Mouse (Mus musculus) B cell, adult 2 months (primary cell): Measurements from ENCODE around the gene Dnpep.

Source experiments
- DNase-seq, 2 experiments: peaks; one replicate each; pipeline ENCODE4 v3.0.0; 2022

Dnpep gene

DNA sequence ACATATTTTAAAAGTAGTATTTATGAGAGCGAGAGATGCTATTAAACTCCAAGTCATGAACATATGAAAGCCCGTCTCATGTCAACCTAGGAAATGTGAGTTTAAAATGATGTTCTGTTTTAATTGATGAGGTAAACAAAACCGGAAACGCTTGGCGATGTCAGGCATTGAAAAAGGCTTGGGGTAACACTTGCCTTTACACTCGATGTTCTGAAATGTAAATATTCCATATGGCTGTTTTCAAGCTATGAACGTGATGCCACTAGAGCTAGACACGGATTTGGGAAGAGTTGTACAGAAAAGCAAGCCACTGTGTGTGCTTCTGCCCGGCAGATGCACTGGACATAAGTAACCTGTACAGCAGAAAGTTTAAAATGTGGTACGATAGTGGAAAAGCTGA is 1.4 kb upstream of the Dnpep start:
- DNase-seq = no peak

GRCm38 (mm10) chr1:75318736-75319135 is 946 bp upstream of the Dnpep start:
- DNase-seq = no peak

GRCm38 (mm10) chr1:75318301-75318700 is 511 bp upstream of the Dnpep start:
- no peak for DNase-seq

GRCm38 (mm10) chr1:75316861-75317240 is 939 bp downstream of the Dnpep start:
- no peak for DNase-seq

- no peak for DNase-seq
Observed at GRCm38 (mm10) chr1:75315456-75316365, 2.1 kb downstream of the Dnpep start.

DNA sequence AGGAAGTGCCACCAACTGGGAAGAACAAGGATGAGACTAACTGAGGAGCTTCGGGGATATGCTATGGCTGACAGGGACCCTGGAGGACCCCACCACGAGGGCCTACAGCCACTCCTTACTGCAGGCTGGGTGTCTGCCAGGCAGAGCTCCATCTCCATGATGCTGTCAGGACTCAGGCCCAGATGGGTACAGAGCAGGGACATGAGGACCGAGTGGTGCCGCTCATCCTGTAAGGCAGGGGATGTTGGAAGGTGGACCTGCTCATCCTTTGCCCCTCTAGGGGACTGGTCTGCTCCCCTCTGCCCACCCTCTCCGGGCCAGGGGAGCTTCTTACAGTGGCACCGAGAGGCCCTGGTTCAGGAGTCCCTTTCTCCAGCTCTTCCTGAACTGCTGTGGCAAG is 2.8 kb downstream of the Dnpep start:
- DNase-seq = no peak

DNA sequence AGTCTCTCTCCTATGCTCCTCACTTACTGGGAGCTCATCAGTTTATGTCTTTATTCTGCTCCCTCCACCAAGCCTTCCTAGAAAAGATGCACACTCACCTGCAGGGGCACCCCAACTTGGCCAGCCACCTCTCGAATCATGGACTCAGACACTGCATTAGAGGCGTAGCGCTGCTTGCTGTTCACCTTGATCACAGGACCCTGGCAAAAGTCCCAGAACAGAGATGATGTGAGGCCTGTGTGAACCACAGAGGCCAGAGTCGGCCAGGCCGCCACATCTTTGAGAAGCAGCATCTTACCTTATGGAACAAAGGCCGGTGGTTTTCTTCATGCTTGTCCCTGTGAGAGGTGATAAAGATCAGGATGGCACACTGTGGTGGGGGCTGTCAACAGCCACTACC is 6.1 kb downstream of the Dnpep start:
- DNase-seq = no peak

DNA sequence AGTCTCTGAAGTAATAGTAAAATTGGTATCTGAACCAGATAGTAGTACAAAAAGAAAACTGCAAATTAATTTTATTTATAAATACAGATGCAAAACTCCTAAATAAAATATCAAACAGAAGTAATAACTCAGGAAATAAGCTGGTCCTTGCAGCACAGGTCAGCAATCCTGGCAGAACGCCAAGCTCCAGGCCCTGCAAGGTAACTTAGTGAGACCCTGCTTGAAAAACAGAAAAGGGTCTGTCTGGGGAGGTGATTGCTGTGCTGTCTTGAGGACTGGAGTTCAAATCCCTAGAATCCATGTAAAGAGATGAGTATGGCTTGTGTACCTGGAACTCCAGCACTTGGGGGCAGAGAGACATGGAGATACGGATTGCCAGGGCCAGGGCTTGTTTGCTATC is 13.1 kb downstream of the Dnpep start:
- no peak for DNase-seq

GRCm38 (mm10) chr1:75294294-75294693 is 23.5 kb downstream of the Dnpep start:
- DNase-seq = no peak

GRCm38 (mm10) chr1:75293331-75293701 is 24.5 kb downstream of the Dnpep start:
- DNase-seq = no peak

GRCm38 (mm10) chr1:75292476-75293330 is 25.1 kb downstream of the Dnpep start:
- DNase-seq = no peak

- no peak for DNase-seq
Observed at GRCm38 (mm10) chr1:75291321-75291720, 26.5 kb downstream of the Dnpep start.

- peak; percentile 12 to 31 for DNase-seq
Observed at GRCm38 (mm10) chr1:75290582-75290981, 27.2 kb downstream of the Dnpep start.

DNA sequence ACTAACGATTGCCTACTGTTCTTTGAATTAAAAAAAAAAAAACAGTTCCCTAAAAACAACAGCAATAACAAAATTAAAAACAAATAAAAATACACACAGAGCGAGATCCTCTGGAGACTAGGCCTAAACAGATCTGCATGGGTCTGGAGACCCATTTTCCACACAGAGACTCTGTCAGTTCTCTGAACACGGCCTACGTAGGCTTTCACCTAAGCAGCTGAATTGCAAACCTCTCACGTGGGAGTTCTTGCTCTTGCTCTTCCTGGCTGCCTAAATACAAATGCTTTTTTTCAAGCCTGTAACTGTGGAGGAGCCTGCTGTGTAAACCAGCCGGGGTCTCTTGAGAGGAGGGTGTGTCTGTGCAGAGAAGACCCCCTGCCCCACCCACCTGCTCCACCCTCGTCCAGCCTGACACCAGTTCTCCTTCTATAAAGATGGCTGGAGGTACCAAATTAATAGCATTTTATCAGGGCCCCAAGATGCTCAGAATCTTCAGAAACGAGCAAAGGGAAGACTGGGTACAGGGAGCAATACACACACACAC is 27.8 kb downstream of the Dnpep start:
- DNase-seq = no peak

DNA sequence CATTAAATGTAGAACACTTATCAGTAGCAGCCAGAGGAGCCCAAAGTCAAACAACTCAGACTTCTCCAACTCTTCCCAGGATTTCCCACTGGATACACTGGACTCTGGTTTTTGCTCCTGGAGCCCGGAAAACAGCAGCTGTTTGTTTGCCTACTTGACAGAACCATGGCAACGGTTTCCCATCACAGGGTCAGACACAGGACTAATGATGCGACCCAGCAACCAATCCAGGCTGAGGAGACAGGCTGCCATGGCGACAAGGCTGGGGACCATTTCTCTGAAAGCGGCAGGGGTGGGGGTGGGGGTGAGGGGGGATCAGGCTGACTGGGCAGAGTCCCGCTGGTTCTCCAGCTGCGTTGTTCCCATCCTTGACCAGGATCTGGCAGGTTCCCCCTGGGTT is 28.4 kb downstream of the Dnpep start:
- DNase-seq = no peak

DNA sequence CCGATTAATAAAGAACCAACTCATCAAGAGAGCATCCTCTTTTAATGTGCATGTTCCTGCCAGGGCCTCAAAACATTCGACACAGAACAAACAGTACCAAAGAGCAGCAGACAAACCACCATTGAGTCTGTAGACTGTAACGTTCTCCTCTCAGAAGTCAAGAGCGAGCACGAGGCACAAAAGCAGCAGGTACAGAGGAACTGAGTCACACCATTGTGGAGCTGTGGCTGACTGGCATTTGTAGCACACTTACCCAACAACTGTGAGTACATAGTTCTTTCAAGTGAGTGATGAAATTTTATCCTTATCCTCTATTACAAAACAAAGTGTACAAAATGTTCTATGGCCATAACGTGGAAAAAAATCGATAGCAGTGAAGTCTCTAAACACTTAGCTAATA is 32.9 kb downstream of the Dnpep start:
- no peak for DNase-seq

DNA sequence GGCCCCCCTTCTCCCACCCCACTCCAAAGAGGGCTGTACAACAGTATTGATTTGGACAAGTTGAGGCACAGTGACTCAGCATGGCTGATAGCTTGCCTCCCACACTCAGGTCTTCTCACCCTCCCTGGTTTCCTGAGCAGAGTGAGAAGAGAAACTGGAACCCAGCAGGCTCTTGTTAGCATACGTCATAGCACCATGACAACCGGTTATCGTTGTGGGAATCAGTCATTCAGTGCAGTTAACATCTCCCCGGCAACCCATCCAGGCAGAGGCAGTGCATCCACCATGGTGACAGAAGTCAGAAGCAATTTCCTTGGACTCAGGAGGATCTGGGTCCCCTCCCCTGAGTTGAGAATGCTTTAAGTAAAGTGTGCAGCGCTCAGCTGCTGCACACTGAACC is 34.8 kb downstream of the Dnpep start:
- DNase-seq = no peak

DNA sequence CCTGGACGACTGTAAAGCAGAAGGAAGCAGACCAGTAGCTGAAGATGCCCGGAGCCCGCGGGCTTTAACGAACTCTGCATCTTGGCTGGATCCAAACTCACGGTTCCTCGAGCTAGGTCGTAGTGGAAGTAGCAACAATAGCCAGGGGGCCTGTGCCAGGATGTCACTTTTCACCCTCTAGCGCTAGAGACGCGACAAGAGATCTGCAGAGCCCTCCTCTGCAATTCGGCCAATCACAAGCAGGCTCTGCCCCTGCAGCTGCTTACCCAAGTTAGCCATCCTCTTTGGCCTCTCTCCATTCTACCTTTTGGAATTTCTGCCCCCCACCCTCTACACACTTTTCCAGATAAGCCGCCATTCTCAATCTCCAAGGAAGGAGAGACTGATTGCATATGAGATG is 39.6 kb downstream of the Dnpep start, which contains the start of gene Resp18:
TSS of gene Resp18 (minus strand) at position 188 of the 400 bp plus-strand sequence.
- DNase-seq = no peak

DNA sequence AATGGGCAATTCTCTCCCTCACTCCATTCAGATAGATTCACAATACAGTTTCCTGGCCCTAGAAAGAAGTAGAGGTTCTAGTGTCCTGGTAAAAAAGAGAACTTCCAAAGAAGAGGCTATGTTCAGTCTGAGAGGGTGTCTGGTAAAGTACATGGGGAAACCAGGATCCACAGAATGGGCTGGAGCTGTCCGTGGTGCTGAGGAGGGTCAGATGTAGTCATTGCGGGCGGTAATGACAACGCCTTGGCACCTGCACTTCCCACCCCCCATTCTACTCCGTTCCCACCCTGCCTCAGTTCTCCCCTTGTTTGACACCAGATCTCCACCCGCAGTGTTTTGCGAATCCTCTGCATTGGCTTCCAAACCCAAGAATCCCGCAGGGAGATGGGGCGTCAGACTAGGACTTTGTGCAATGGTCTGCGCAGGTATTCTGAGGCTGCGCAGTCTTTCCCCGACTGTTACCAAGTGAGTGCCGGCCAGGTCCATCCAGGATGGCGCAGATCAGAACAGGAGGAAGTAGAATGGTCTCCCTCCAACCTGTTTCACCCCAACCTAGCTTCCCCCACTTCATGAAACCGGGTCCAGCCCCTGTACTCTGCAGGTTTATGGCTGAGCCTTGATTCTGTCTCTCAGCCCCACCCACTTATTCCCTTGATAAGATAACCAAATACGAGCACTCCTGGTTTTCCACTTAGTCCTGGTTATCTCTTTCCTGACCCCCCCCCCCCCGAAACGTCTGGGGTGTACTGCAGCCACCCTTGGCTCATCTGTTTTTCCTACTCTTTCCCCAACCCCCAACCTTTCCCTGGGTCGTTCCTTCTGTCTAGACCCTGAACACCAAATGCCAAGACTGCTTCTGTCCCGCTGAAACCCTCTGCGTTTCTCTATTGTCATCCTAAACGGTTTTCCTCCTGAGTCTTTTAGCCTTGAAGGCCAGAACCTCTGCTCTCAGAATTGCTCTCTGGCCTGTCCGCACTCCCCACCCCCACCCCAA is 40.3 kb downstream of the Dnpep start:
- peak; percentile 42 to 43 for DNase-seq

- DNase-seq = no peak
Observed at GRCm38 (mm10) chr1:75264091-75264880, 53.5 kb downstream of the Dnpep start, which contains the start of gene Ptprn. TSS of gene Ptprn (minus strand) at chr1:75264502.
